Mouse (Mus musculus) activated CD4-positive, CD25-positive, alpha-beta regulatory T cell, adult 4 months (primary cell): ENCODE data around the gene Nhlrc3. TPM values are rescaled to one million over a fixed set of nuclear protein-coding genes. Genes with fewer than 3 reads are reported as not detected.

Experiments
- ATAC-seq: one replicate; pipeline ENCODE4 v1.8.0; 2017
- polyA plus RNA-seq, 2 experiments: library from polyadenylated mRNA; unstranded; fragments of 100-300 nt; shearing (Covaris generic); gene quantifications; one replicate each; pipeline ENCODE4 v1.2.1; 2017

Nhlrc3 gene
- 10 to 100 TPM; 10.1 to 11.8 TPM for polyA plus RNA-seq

DNA sequence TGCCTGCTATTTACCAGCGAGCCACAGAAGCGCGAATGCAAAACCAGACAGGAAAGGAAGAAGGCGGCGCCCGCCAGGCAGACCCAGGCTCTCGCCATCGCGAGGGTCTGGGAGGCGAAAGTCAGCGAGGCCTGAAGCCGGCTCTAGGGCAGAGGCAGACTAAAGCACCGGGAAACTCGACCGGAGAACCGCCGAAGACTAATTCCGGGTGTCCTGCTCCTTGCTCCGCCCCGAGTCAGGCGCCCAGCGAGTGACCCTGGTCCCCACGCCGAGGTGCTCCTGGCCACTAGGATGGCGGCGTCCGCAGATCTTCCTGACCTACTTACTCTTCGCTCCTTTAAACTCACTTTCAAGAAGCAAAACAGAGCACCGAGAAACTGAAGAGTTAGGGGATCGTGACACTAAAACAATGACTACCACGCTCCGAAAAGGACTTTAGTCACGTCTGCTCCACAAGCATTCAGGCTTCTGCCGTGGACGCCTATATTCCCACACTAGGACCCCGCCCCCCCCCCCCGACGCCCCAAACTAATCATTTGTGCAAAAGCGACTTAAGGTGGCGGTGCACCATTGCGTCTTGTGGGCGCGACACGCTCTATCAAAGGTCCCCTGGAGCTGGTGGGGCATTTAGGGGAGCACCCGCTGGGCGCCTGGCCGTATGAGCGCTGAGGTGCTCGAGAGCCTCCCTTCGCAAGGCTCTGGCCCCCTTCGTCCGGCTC lies at the start of gene Nhlrc3, which contains the start of gene Proser1:
Gene Nhlrc3 (minus strand): TSS at position 287 of the 719 bp plus-strand sequence.
Gene Proser1 (plus strand): TSS at position 621 of the 719 bp plus-strand sequence.
- peak; percentile 81 for ATAC-seq

DNA sequence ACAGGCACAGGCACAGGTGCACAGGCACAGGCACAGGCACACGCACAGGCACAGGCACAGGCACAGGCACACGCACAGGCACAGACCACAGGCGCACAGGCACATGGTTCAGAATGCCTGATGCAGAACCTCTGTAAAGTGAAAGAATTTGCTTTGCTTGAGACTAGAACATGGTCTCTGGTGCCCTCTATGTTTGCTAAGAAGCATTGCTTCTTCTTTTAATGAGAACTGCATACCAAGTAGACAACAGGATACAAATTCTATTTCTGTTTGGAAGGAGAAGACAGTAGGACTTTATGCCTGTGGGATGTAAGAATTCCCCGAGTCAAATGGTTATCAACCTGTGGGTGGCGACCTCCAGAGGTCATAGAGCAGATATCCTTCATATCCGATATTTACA lies 39.3 kb upstream of the Nhlrc3 start:
- ATAC-seq = no peak

DNA sequence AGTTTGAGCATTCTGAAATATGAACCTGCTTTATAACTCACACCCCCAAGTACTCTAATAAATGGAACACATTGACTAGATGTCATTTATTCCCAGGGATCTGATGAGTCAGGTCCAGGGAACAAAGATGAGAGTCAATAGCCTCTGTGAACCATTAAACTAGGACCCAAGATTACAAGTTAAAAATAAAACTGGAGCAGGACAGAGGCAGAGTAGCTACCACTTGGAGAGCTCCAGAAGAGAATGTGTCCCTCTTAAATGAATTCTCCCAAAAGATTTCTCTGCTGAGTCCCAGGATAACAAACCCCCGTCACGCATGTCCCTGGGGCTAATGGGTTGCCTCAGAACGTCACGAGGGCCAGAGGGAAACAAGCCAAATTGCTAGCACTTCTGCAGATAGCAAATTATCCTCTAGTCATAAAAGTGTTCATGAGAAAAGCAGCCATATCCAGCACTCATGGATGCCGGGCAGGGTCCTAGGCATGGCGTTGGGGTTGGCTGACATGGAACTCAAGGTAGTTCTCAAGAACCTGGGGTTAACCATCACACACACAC lies 35.3 kb upstream of the Nhlrc3 start:
- ATAC-seq = no peak

- no peak for ATAC-seq
Observed at GRCm38 (mm10) chr3:53488353-53488752, 25.2 kb upstream of the Nhlrc3 start, which contains the start of gene Stoml3. Stoml3 (plus strand) TSS chr3:53488653.

GRCm38 (mm10) chr3:53486996-53487576 lies 24.0 kb upstream of the Nhlrc3 start:
- ATAC-seq = no peak

- ATAC-seq = no peak
Observed at GRCm38 (mm10) chr3:53486561-53486960, 23.4 kb upstream of the Nhlrc3 start.

DNA sequence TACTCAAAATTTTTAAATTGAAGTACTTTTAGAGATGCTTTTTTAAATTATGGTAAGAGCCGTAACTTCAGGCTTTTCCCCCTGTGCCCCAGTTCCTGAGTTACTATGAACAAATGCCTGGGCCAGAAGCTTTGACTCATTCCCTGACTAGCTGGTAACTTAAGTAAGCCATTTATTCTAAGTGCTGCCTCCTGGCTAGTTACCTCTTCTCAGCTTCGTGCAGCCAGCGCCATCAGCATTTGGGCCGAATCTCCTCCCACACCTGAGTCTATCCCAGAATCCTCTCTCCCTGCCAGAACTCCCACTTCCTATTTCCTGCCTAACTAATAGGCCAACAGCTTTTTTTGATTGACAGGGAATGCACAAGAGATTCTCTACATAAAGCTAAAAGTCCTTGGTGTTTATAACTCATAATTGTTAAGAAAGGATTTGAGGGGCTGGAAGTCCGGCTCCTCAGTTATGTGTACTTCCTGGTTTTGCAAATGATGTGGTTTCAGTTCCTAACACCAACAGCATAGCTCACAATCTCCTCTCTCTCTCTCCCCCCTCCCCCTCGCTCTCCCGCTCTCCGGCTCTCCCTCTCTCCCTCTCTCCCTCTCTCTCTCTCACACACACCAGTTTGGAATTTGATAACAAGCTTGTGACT lies 20.4 kb upstream of the Nhlrc3 start:
- no peak for ATAC-seq

DNA sequence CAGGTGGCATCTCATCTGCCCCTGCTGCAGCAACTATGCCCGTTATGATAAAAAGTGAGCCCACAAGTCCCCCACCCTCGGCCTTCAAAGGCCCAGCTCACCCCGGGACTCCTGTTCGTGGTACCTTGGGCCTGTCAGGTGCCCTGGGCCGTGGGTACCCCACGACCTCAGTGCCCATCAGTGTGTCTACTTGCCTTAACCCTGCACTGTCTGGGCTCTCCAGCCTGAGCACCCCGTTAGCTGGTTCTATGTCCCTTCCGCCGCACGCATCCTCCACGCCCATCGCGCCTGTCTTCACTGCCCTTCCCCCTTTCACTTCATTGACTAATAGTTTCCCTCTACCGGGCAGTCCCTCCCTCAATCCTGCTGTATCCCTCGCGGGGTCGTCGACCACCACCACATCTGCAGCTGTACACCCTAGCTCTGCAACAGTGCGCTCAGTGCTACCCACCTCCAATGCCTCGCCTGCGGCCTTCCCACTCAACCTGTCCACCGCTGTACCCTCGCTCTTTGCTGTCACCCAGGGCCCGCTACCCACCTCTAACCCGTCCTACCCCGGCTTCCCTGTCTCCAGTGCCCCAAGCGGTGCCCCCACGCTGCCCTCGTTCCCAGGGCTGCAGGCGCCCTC lies 15.4 kb upstream of the Nhlrc3 start:
- ATAC-seq = no peak

GRCm38 (mm10) chr3:53477468-53477867 lies 14.3 kb upstream of the Nhlrc3 start:
- no peak for ATAC-seq

DNA sequence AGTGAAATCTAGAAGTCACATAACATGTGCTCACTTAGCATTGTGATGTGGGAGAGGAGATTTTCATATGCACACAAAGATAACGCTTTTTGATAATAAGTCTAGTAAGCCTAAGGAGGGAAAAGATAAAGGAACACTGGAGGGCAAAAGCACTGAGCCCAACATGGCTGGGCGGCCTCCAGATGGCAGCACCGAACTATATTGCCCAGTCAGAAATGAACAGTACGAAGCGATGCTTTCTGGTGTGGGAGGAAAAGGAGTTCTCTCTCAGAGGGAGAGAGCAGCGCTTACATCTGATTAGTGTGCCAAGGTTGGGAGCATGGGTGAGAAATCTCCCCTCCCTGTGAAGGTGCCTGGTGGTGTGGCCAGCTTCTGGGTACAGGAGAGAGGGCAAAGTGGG lies 12.8 kb upstream of the Nhlrc3 start:
- ATAC-seq = no peak

- no peak for ATAC-seq
Observed at GRCm38 (mm10) chr3:53474179-53474578, 11.0 kb upstream of the Nhlrc3 start.

DNA sequence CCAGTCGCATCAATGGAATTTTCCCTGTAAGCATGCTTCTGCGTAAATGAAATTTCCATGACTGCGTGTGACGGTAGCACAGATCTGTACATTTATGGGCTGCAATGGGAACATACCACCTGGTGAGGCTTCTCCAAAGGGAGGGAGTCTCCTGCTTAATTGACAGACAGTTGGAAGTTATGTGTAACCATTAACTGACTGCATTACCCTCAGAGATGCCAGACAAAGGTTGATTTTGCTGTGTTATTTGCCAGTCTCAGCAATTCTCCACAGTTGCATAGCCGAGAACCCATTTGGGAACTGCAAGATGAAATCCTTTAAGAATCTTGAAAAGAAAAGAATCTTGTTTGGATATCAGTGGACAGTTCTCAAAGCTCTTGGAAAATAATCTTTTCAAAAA lies 8.9 kb upstream of the Nhlrc3 start:
- ATAC-seq = no peak

DNA sequence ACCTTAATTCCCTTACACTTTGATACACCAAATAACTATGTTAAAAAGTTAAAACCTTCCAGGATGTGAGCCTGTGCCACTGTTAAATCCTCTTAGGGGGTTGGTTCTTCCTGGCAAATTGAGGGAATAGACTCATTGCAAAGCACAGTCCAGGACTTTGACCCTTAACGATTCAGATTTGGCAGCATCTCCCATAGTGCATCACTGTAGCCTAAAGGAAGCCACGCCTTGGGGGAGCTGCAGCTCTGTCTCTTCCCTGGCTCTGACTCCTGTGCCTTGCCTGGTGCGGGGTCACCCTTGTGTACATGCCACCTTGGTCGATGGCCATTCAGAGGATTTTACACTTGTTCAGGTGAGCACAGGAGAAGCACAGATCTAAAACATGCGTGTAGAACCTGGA lies 6.5 kb upstream of the Nhlrc3 start:
- no peak for ATAC-seq

DNA sequence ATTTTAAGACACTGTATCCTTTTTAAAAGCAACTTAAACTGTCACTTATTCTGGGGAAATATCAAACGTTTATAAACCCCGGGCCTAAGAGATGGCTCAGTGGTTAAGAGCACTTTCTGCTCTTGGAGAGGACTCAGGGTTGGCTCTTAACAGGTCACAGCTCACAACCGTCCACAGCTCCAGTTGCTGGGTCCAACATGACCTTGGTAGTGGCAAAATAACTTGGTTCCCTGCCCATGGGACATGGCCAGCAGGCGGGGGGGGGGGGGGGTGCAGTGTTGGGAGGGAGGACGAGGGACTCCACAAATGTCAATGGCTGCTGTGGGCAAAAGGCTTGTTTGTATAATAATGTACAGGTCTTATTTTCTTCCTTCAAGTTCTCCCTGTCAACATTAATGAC lies 4.2 kb upstream of the Nhlrc3 start:
- ATAC-seq = no peak

DNA sequence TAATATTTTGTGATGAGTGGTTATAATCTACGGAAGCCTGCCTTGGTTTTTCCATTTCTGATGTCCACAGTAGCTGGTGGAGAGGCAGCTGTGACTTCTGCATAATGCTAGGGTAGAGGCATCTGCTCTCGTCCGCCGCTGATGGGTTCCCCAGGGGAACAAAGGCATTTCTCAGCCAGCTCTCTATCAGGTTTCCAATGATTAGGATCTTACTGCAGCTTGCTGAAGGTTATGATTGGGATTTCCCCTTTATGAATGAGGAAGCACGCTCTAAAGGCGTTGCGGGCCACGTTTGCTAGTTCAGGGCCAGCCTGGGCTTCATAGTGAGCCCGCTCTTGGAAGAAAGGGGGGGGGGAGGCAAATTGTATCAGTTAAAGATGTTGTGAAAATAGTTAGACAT lies 3.3 kb upstream of the Nhlrc3 start:
- no peak for ATAC-seq

- no peak for ATAC-seq
Observed at GRCm38 (mm10) chr3:53465330-53465729, 2.2 kb upstream of the Nhlrc3 start.

GRCm38 (mm10) chr3:53464146-53464698 lies 1.1 kb upstream of the Nhlrc3 start:
- no peak for ATAC-seq

GRCm38 (mm10) chr3:53463765-53464114 lies 608 bp upstream of the Nhlrc3 start:
- ATAC-seq = peak; percentile 51

GRCm38 (mm10) chr3:53462701-53463045 lies 459 bp downstream of the Nhlrc3 start:
- ATAC-seq = no peak

GRCm38 (mm10) chr3:53460106-53460505 lies 3.0 kb downstream of the Nhlrc3 start:
- ATAC-seq = no peak

DNA sequence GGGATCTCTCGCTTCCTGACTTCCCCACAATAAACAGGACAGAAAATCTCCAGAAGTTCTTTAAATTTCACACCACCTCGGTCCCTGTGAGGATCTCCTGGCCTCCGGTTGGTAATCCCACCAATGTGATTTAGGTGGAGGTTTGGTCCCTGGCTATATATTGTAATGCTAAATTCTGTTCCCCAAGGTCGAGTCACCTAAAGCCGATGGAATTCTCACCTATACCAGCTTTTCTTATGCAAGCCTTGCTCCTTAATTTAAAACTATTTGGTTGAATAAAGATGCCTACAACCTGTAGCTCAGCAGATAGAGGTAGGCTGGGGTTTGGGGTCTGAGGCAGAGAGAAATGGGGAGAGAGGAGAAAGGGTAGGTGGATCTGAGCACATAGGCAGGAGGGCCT lies 5.4 kb downstream of the Nhlrc3 start:
- ATAC-seq = no peak

DNA sequence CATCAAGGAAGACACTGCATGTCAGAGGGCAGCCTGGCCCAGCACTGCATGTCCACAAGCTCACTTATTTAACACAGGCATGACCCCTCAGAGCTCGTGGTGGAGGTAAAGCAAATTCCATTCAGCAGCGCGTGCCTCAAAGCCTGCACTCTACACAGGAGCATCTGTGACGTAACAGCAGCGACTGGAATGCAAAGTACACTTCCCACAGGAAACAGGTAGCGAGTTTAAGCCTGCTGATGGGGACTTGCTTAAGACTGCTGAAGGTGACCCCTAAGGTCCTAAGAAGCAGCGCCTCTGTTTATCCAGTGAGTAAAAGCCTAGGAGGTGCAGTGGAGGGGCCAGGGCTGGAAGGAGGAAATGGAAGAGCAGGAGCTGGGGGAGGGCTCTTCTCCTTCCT lies 8.1 kb downstream of the Nhlrc3 start:
- no peak for ATAC-seq

DNA sequence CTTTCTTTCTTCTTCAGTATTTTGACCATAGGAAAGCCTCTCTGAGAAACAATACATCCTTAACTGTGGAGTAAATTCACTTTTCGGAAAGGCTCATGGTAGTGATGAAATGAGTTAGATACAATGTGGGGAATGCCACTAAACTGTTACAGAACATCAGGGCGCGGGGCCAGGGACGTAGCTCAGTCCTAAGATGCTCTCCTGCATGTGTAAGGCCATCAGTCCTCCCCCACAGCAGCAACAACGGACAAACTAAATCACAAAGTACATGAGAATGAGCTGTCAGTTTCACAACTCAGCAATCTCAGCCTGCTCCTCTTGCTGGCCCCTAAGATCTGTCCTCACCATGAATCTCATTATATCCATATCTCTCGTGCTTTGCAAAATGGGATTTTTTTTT lies 8.6 kb downstream of the Nhlrc3 start:
- ATAC-seq = no peak
